In the genomic region with DNA sequence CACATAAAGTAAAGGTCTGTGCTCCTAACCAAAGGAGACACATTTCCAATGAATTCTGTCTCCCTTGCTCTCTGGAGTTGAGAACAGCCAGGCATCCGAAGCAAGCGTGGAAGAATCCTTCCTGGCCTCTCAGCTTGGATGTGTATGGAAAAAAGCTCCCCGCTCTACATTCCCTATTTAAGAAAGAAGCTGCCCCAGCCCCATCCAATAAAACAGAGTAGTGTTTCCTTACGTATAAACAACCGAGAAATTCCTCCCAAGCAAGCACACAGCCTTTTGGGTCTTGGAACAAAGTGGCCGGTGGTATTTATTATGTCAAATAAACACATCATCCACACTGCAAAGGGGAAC, we compare ENCODE assay signal across 9 mouse cellular contexts.
DNase-seq lines count a peak whose midpoint lies in the region; ATAC-seq and TF ChIP-seq lines count a peak whose summit lies in the region.
"Had no signal": no experiment of that assay in that cellular context is flagged by ENCODE, and none has a peak within 500 bp of the region (broad histone marks: within the 10 kb centered on the region; RNA-seq: fewer than 3 reads in every experiment).

No protein-coding gene starts in this region.

- H3K36me3 ChIP-seq in lung, embryonic 16.5 days (ENCODE audit: control insufficient read depth, insufficient read depth, low read length): no peaks in the 10 kb centered on the region
- no peaks in the 10 kb centered on the region for H3K36me3 ChIP-seq in forebrain, postnatal 0 days (ENCODE audit: insufficient read depth)
- H3K36me3 ChIP-seq in limb, embryonic 14.5 days (ENCODE audit: control insufficient read depth, insufficient read depth, low read length): no peaks in the 10 kb centered on the region
- H3K36me3 ChIP-seq in stomach, embryonic 14.5 days (ENCODE audit: control insufficient read depth, insufficient read depth, low read length): no peaks in the 10 kb centered on the region

- WGBS in lung, embryonic 16.5 days: 19% methylated on average over 6 of the region's 6 CpGs
- 14% methylated on average over 6 of the region's 6 CpGs for WGBS in forebrain, postnatal 0 days
- WGBS in limb, embryonic 14.5 days: 6% methylated on average over 6 of the region's 6 CpGs
- 17% methylated on average over 6 of the region's 6 CpGs for WGBS in stomach, embryonic 14.5 days

- ATAC-seq in lung, embryonic 16.5 days (ENCODE audit: low read depth): peak; percentile 34
- peak; percentile 8; the same call in 1 of the 2 replicates for ATAC-seq in forebrain, postnatal 0 days
- ATAC-seq in limb, embryonic 14.5 days (ENCODE audit: low FRiP score, low read depth): peak; percentile 73
- ATAC-seq in stomach, embryonic 14.5 days (ENCODE audit: insufficient number of reproducible peaks, insufficient read depth, low FRiP score, low read depth): peak; percentile 20; the same call in 1 of the 2 replicates

- peaks cover 9% of the 10 kb centered on the region; the same call in 1 of the 2 replicates for H3K4me1 ChIP-seq in lung, embryonic 16.5 days (replicated peaks; ENCODE audit: control insufficient read depth, insufficient read depth, low read length)
- H3K4me1 ChIP-seq in forebrain, postnatal 0 days (ENCODE audit: insufficient read depth): no peaks in the 10 kb centered on the region
- peaks cover 16% of the 10 kb centered on the region for H3K4me1 ChIP-seq in limb, embryonic 14.5 days (ENCODE audit: control insufficient read depth, insufficient read depth, low read length)
- peaks cover 8% of the 10 kb centered on the region; the same call in 1 of the 2 replicates for H3K4me1 ChIP-seq in stomach, embryonic 14.5 days (ENCODE audit: control insufficient read depth, insufficient read depth, low read length)

- no peaks in the 10 kb centered on the region for H3K27me3 ChIP-seq in lung, embryonic 16.5 days (ENCODE audit: control insufficient read depth, insufficient read depth, low read depth, low read length)
- no peaks in the 10 kb centered on the region for H3K27me3 ChIP-seq in forebrain, postnatal 0 days (ENCODE audit: insufficient read depth, low read length)
- H3K27me3 ChIP-seq in limb, embryonic 14.5 days (ENCODE audit: control insufficient read depth, insufficient read depth, low read length): no peaks in the 10 kb centered on the region
- no peaks in the 10 kb centered on the region for H3K27me3 ChIP-seq in stomach, embryonic 14.5 days (ENCODE audit: control insufficient read depth, insufficient read depth, low read length)

- TF ChIP-seq CTCF in forebrain, postnatal 0 days (IDR thresholded peaks at IDR 0.05; ENCODE audit: low read depth): no peak

- TF ChIP-seq POLR2A in limb, embryonic 14.5 days (IDR thresholded peaks at IDR 0.05; ENCODE audit: borderline replicate concordance, extremely low read depth, insufficient read depth, insufficient read length): no peak

- no peaks in the 10 kb centered on the region for H3K9me3 ChIP-seq in lung, embryonic 16.5 days (ENCODE audit: control insufficient read depth, low read length)
- H3K9me3 ChIP-seq in forebrain, postnatal 0 days (ENCODE audit: low read length): no peaks in the 10 kb centered on the region
- no peaks in the 10 kb centered on the region for H3K9me3 ChIP-seq in limb, embryonic 14.5 days (ENCODE audit: control insufficient read depth, low read length)
- no peaks in the 10 kb centered on the region for H3K9me3 ChIP-seq in stomach, embryonic 14.5 days (ENCODE audit: control insufficient read depth, low read depth, low read length)

- DNase-seq in lung, postnatal 25 days (ENCODE audit: low spot score): no peak
- peak; percentile 9 for DNase-seq in forebrain, postnatal 0 days
- DNase-seq in limb, embryonic 14.5 days (ENCODE audit: low spot score): peak; percentile 74
- DNase-seq in cerebellum, postnatal 14 days: no peak
- DNase-seq in yolk sac, embryonic 10.5 days (ENCODE audit: low spot score): no peak
- DNase-seq in layer of hippocampus, adult 9-11 months: no peak
- DNase-seq: cerebellum, adult 9-11 months had no signal

- H3K27ac ChIP-seq in lung, embryonic 16.5 days (ENCODE audit: low read length): peak overlapping the region; percentile 91
- H3K27ac ChIP-seq in forebrain, postnatal 0 days (ENCODE audit: low read depth, low read length): peak overlapping the region; percentile 59; the same call in 1 of the 2 replicates
- H3K27ac ChIP-seq in limb, embryonic 14.5 days (replicated peaks; ENCODE audit: low read depth, low read length): peak overlapping the region; percentile 88
- H3K27ac ChIP-seq in stomach, embryonic 14.5 days (ENCODE audit: low read length): peak overlapping the region; percentile 95

- no peak overlapping the region for H3K9ac ChIP-seq in lung, embryonic 16.5 days (ENCODE audit: low read length)
- no peak overlapping the region for H3K9ac ChIP-seq in forebrain, postnatal 0 days
- no peak overlapping the region for H3K9ac ChIP-seq in limb, embryonic 14.5 days (ENCODE audit: low read depth, low read length, severe bottlenecking)
- no peak overlapping the region for H3K9ac ChIP-seq in stomach, embryonic 14.5 days (replicated peaks; ENCODE audit: low read depth, low read length)

- no peak overlapping the region for H3K4me3 ChIP-seq in lung, embryonic 16.5 days (ENCODE audit: low read length)
- no peak overlapping the region for H3K4me3 ChIP-seq in forebrain, postnatal 0 days (ENCODE audit: low read depth, low read length)
- no peak overlapping the region for H3K4me3 ChIP-seq in limb, embryonic 14.5 days (replicated peaks; ENCODE audit: low read length)
- no peak overlapping the region for H3K4me3 ChIP-seq in stomach, embryonic 14.5 days (ENCODE audit: low read depth, low read length)

- peak overlapping the region; percentile 35; the same call in 1 of the 2 replicates for H3K4me2 ChIP-seq in lung, embryonic 16.5 days (ENCODE audit: low read depth, low read length)
- no peak overlapping the region for H3K4me2 ChIP-seq in forebrain, postnatal 0 days (ENCODE audit: low read depth)
- H3K4me2 ChIP-seq in limb, embryonic 14.5 days (replicated peaks; ENCODE audit: low read depth, low read length, severe bottlenecking): peak overlapping the region; percentile 40; the same call in 1 of the 2 replicates
- 0 out of 2 replicates have a peak overlapping the region, but pooled peaks have one; percentile 21 for H3K4me2 ChIP-seq in stomach, embryonic 14.5 days (replicated peaks; ENCODE audit: low read depth, low read length)

Comparison
In these comparisons a context has a peak if more than half of its experiments do, and no peak if none do; other contexts are left out.
1. ATAC-seq: peak in every context shown above with its lines; median percentile 73 in limb, embryonic 14.5 days; 34 in lung, embryonic 16.5 days; 20 in stomach, embryonic 14.5 days; 8 in forebrain, postnatal 0 days.
2. DNase-seq: peak in forebrain, postnatal 0 days (single experiment) and limb, embryonic 14.5 days (single experiment); none in lung, postnatal 25 days (single experiment), cerebellum, postnatal 14 days (0 of 2), yolk sac, embryonic 10.5 days (single experiment) and layer of hippocampus, adult 9-11 months (single experiment).
3. Peak in every context shown above with its lines, with median percentiles within 50 percentile points of each other: H3K27ac ChIP-seq.